Mouse (Mus musculus): ENCODE results near the gene Il1rn. TPM values are rescaled to one million over a fixed set of nuclear protein-coding genes. Genes with fewer than 3 reads are reported as not detected.

The Il1rn gene
- polyA plus RNA-seq, 1 experiment from 2014 or later: not detected

- Histone ChIP-seq H3K27me3 (no peaks in the 10 kb centered on the region), H3K36me3 (no peaks in the 10 kb centered on the region), H3K4me2 (no peak overlapping the region), H3K4me1 (replicated peaks) (no peaks in the 10 kb centered on the region), H3K9me3 (no peaks in the 10 kb centered on the region), H3K9ac (no peak overlapping the region), H3K4me3 (no peak overlapping the region), H3K27ac (replicated peaks) (no peak overlapping the region)
- WGBS: 92% methylated on average over 2 of the region's 2 CpGs
- no peak for ATAC-seq (ENCODE audit: low FRiP score, low read depth)
Observed at GRCm38 (mm10) chr2:24351159-24351558, 14.5 kb downstream of the Il1rn start.

GRCm38 (mm10) chr2:24353042-24353441 lies 16.4 kb downstream of the Il1rn start:
- Histone ChIP-seq H3K9ac (no peak overlapping the region), H3K9me3 (no peaks in the 10 kb centered on the region), H3K4me1 (replicated peaks) (no peaks in the 10 kb centered on the region), H3K27me3 (no peaks in the 10 kb centered on the region), H3K4me2 (no peak overlapping the region), H3K4me3 (no peak overlapping the region), H3K36me3 (no peaks in the 10 kb centered on the region), H3K27ac (replicated peaks) (no peak overlapping the region)
- WGBS: 90% methylated on average over 2 of the region's 2 CpGs
- no peak for ATAC-seq (ENCODE audit: low FRiP score, low read depth)

- Histone ChIP-seq H3K4me1 (replicated peaks) (no peaks in the 10 kb centered on the region), H3K27ac (replicated peaks) (no peak overlapping the region), H3K27me3 (no peaks in the 10 kb centered on the region), H3K9ac (no peak overlapping the region), H3K36me3 (no peaks in the 10 kb centered on the region), H3K9me3 (no peaks in the 10 kb centered on the region), H3K4me2 (no peak overlapping the region), H3K4me3 (no peak overlapping the region)
- ATAC-seq (ENCODE audit: low FRiP score, low read depth): no peak
- WGBS: 17% methylated on average over 1 of the region's 1 CpGs
Observed at GRCm38 (mm10) chr2:24357642-24358041, 21.0 kb downstream of the Il1rn start.

- Histone ChIP-seq H3K27me3 (no peaks in the 10 kb centered on the region), H3K36me3 (no peaks in the 10 kb centered on the region), H3K27ac (replicated peaks) (no peak overlapping the region), H3K4me3 (no peak overlapping the region), H3K9ac (no peak overlapping the region), H3K9me3 (no peaks in the 10 kb centered on the region), H3K4me2 (no peak overlapping the region), H3K4me1 (replicated peaks) (no peaks in the 10 kb centered on the region)
- no peak for ATAC-seq (ENCODE audit: low FRiP score, low read depth)
- 89% methylated on average over 1 of the region's 1 CpGs for WGBS
Observed at GRCm38 (mm10) chr2:24359347-24359746, 22.7 kb downstream of the Il1rn start.

GRCm38 (mm10) chr2:24363818-24364217 lies 27.2 kb downstream of the Il1rn start:
- H3K4me1 ChIP-seq (replicated peaks): peaks cover 7% of the 10 kb centered on the region; the same call in 1 of the 2 replicates
- no peak overlapping the region for H3K4me3 ChIP-seq
- H3K9ac ChIP-seq: no peak overlapping the region
- no peaks in the 10 kb centered on the region for H3K36me3 ChIP-seq
- no peaks in the 10 kb centered on the region for H3K9me3 ChIP-seq
- H3K27me3 ChIP-seq: no peaks in the 10 kb centered on the region
- no peak overlapping the region for H3K27ac ChIP-seq (replicated peaks)
- no peak overlapping the region for H3K4me2 ChIP-seq
- no peak for ATAC-seq (ENCODE audit: low FRiP score, low read depth)
- WGBS: 78% methylated on average over 3 of the region's 3 CpGs

- Histone ChIP-seq H3K36me3 (no peaks in the 10 kb centered on the region), H3K27me3 (no peaks in the 10 kb centered on the region), H3K9me3 (no peaks in the 10 kb centered on the region), H3K4me1 (replicated peaks) (peaks cover 7% of the 10 kb centered on the region; the same call in 1 of the 2 replicates), H3K27ac (replicated peaks) (no peak overlapping the region), H3K4me3 (no peak overlapping the region), H3K9ac (no peak overlapping the region), H3K4me2 (no peak overlapping the region)
- WGBS: 80% methylated on average over 12 of the region's 12 CpGs
- ATAC-seq (ENCODE audit: low FRiP score, low read depth): no peak
Observed at GRCm38 (mm10) chr2:24366214-24366975, 29.7 kb downstream of the Il1rn start.

- H3K4me2 ChIP-seq: peak within 1 kb of the TSS; percentile 69
- H3K27me3 ChIP-seq: no peaks in the 10 kb centered on the region
- 4% methylated on average over 46 of the region's 47 CpGs for WGBS
- H3K27ac ChIP-seq (replicated peaks): no peak within 1 kb of the TSS
- peak; percentile 86 for ATAC-seq (ENCODE audit: low FRiP score, low read depth)
- H3K36me3 ChIP-seq: no peaks in the 10 kb centered on the region
- no peaks in the 10 kb centered on the region for H3K9me3 ChIP-seq
- H3K9ac ChIP-seq: peak within 1 kb of the TSS; percentile 44
- peak within 1 kb of the TSS; percentile 40 for H3K4me3 ChIP-seq
- peaks cover 7% of the 10 kb centered on the region; the same call in 1 of the 2 replicates for H3K4me1 ChIP-seq (replicated peaks)
Observed at GRCm38 (mm10) chr2:24367030-24367894, 30.6 kb downstream of the Il1rn start, which contains the start of gene Psd4. Gene Psd4 (plus strand): TSS chr2:24367580.

GRCm38 (mm10) chr2:24367895-24368261 lies 31.2 kb downstream of the Il1rn start:
- 0 out of 2 replicates have a peak, but pooled peaks have one; percentile 6 for ATAC-seq (ENCODE audit: low FRiP score, low read depth)
- H3K27ac ChIP-seq (replicated peaks): no peak overlapping the region
- 72% methylated on average over 4 of the region's 4 CpGs for WGBS
- H3K27me3 ChIP-seq: no peaks in the 10 kb centered on the region
- peak overlapping the region; percentile 69 for H3K4me2 ChIP-seq
- no peaks in the 10 kb centered on the region for H3K9me3 ChIP-seq
- H3K36me3 ChIP-seq: no peaks in the 10 kb centered on the region
- peak overlapping the region; percentile 44; the same call in 1 of the 2 replicates for H3K9ac ChIP-seq
- peak overlapping the region; percentile 40 for H3K4me3 ChIP-seq
- peaks cover 7% of the 10 kb centered on the region; the same call in 1 of the 2 replicates for H3K4me1 ChIP-seq (replicated peaks)

GRCm38 (mm10) chr2:24378747-24379450 lies 42.2 kb downstream of the Il1rn start:
- Histone ChIP-seq H3K4me1 (replicated peaks) (no peaks in the 10 kb centered on the region), H3K9me3 (no peaks in the 10 kb centered on the region), H3K9ac (no peak overlapping the region), H3K4me2 (no peak overlapping the region), H3K27ac (replicated peaks) (no peak overlapping the region), H3K36me3 (no peaks in the 10 kb centered on the region), H3K4me3 (no peak overlapping the region), H3K27me3 (no peaks in the 10 kb centered on the region)
- 88% methylated on average over 5 of the region's 5 CpGs for WGBS
- no peak for ATAC-seq (ENCODE audit: low FRiP score, low read depth)

GRCm38 (mm10) chr2:24382456-24383230 lies 46.0 kb downstream of the Il1rn start:
- 82% methylated on average over 9 of the region's 9 CpGs for WGBS
- no peaks in the 10 kb centered on the region for H3K36me3 ChIP-seq
- H3K4me3 ChIP-seq: no peak overlapping the region
- no peak for ATAC-seq (ENCODE audit: low FRiP score, low read depth)
- no peaks in the 10 kb centered on the region for H3K4me1 ChIP-seq (replicated peaks)
- H3K27ac ChIP-seq (replicated peaks): no peak overlapping the region
- no peaks in the 10 kb centered on the region for H3K9me3 ChIP-seq
- H3K4me2 ChIP-seq: no peak overlapping the region
- no peak overlapping the region for H3K9ac ChIP-seq
- no peaks in the 10 kb centered on the region for H3K27me3 ChIP-seq

GRCm38 (mm10) chr2:24383636-24384035 lies 47.0 kb downstream of the Il1rn start:
- Histone ChIP-seq H3K27me3 (no peaks in the 10 kb centered on the region), H3K4me3 (no peak overlapping the region), H3K9me3 (no peaks in the 10 kb centered on the region), H3K27ac (replicated peaks) (no peak overlapping the region), H3K36me3 (no peaks in the 10 kb centered on the region), H3K9ac (no peak overlapping the region), H3K4me1 (replicated peaks) (no peaks in the 10 kb centered on the region), H3K4me2 (no peak overlapping the region)
- no peak for ATAC-seq (ENCODE audit: low FRiP score, low read depth)
- WGBS: 88% methylated on average over 3 of the region's 3 CpGs

Measured in hindbrain, embryonic 15.5 days (tissue).